Mouse (Mus musculus) hindbrain, embryonic 11.5 days (tissue): ENCODE results near the gene Adamts7. TPM values are rescaled to one million over a fixed set of nuclear protein-coding genes. Genes with fewer than 3 reads are reported as not detected.
A peak's percentile ranks its signal among the peaks of the same experiment; 100 is the strongest.

Experiments used
- ATAC-seq: fragments of 200-750 bp; cut with Nextera tagmentation; 2 replicates; pipeline ENCODE4 v1.8.0; 2017; ENCODE audit warnings: mild to moderate bottlenecking, moderate TSS enrichment, moderate library complexity; ENCODE audit not compliant: low FRiP score
- DNase-seq: peaks from one replicate; pipeline ENCODE4 v3.0.0-alpha.2; 2015; ENCODE audit warnings: low spot score
- H3K27ac ChIP-seq: fragments of 300-500 bp; sonication (generic); 2 replicates; pipeline ENCODE4 v1.5.1; 2014; ENCODE audit warnings: mild to moderate bottlenecking, low read depth, low read length
- H3K27me3 ChIP-seq: fragments of 300-500 bp; sonication (generic); 2 replicates; pipeline ENCODE4 v1.6.1; 2014; ENCODE audit warnings: mild to moderate bottlenecking, low read length, moderate library complexity, mixed read lengths; ENCODE audit not compliant: control insufficient read depth, insufficient read depth
- H3K36me3 ChIP-seq: fragments of 300-500 bp; sonication (generic); 2 replicates; pipeline ENCODE4 v1.6.1; 2014; ENCODE audit warnings: mild to moderate bottlenecking, low read length, moderate library complexity, mixed read lengths; ENCODE audit not compliant: control insufficient read depth, insufficient read depth
- H3K4me1 ChIP-seq: fragments of 300-500 bp; sonication (generic); replicated peaks from 2 replicates; pipeline ENCODE4 v1.6.1; 2014; ENCODE audit warnings: low read length, mixed read lengths; ENCODE audit not compliant: control insufficient read depth, insufficient read depth
- H3K4me2 ChIP-seq: fragments of 300-500 bp; sonication (generic); replicated peaks from 2 replicates; pipeline ENCODE4 v1.6.1; 2014; ENCODE audit warnings: mild to moderate bottlenecking, low read depth, low read length
- H3K4me3 ChIP-seq: fragments of 300-500 bp; sonication (generic); 2 replicates; pipeline ENCODE4 v1.5.1; 2014; ENCODE audit warnings: low read depth, low read length
- H3K9ac ChIP-seq: fragments of 300-500 bp; sonication (generic); 2 replicates; pipeline ENCODE4 v1.6.1; 2014; ENCODE audit warnings: low read depth, low read length
- H3K9me3 ChIP-seq: fragments of 300-500 bp; sonication (generic); 2 replicates; pipeline ENCODE4 v1.6.1; 2016; ENCODE audit warnings: low read length; ENCODE audit not compliant: control insufficient read depth
- WGBS: fragments of 180-500 bp; shearing (Covaris S2); extraction: QIAGEN DNeasy Blood & Tissue Kit; methylation state at CpG from one replicate; pipeline ENCODE4 v1.1.7; 2014; 5-methylcytosine and 5-hydroxymethylcytosine counted together
- polyA plus RNA-seq: library from polyadenylated mRNA; unstranded; fragments of >200 nt; fragmentation: Nextera tagmentation; extraction: Ambion mirVana; gene quantifications from 2 replicates; pipeline ENCODE4 v1.2.1, GENCODE M21; 2014

Adamts7 gene
- polyA plus RNA-seq, 1 experiment from 2014 or later: 10.4 TPM

GRCm38 (mm10) chr9:90135963-90136677 is 26.7 kb upstream of the Adamts7 start:
- H3K4me3 ChIP-seq: no peak overlapping the region
- no peak overlapping the region for H3K4me2 ChIP-seq
- no peak overlapping the region for H3K27ac ChIP-seq
- ATAC-seq (no peak), DNase-seq (no peak)
- no peaks in the 10 kb centered on the region for H3K9me3 ChIP-seq
- H3K36me3 ChIP-seq: no peaks in the 10 kb centered on the region
- H3K27me3 ChIP-seq: no peaks in the 10 kb centered on the region
- 82% methylated on average over 9 of the region's 9 CpGs for WGBS
- no peaks in the 10 kb centered on the region for H3K4me1 ChIP-seq
- H3K9ac ChIP-seq: no peak overlapping the region

- no peak overlapping the region for H3K4me2 ChIP-seq
- ATAC-seq: no peak
- H3K27ac ChIP-seq: no peak overlapping the region
- 100% methylated on average over 1 of the region's 1 CpGs for WGBS
- H3K36me3 ChIP-seq: no peaks in the 10 kb centered on the region
- no peak overlapping the region for H3K9ac ChIP-seq
- H3K9me3 ChIP-seq: no peaks in the 10 kb centered on the region
- H3K27me3 ChIP-seq: no peaks in the 10 kb centered on the region
- DNase-seq: no peak
- H3K4me3 ChIP-seq: no peak overlapping the region
- no peaks in the 10 kb centered on the region for H3K4me1 ChIP-seq
Observed at GRCm38 (mm10) chr9:90136678-90136965, 26.2 kb upstream of the Adamts7 start.

DNA sequence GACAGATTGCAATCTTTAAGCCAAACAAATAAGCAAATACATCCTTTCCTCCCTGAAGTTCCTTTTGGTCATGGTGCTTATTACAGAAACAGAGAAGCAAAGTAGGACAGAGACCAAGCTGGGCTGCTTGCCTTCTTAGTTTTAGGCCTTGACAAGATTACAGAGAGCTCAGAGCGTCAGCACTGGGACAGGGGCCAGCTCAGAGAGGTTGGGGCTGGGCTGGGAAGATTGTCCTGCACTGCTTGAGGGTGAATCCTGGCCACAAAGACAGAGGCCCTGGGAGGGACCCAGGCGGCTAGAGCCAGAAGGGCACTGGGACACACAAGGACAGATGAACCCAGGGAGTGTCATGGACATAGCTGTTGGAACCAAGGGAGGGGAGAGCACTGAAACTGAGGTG is 17.1 kb upstream of the Adamts7 start:
- Histone ChIP-seq H3K27me3 (no peaks in the 10 kb centered on the region), H3K36me3 (no peaks in the 10 kb centered on the region), H3K4me2 (no peak overlapping the region), H3K9me3 (no peaks in the 10 kb centered on the region), H3K9ac (no peak overlapping the region), H3K4me3 (no peak overlapping the region), H3K4me1 (no peaks in the 10 kb centered on the region), H3K27ac (no peak overlapping the region)
- no peak for ATAC-seq
- no peak for DNase-seq
- WGBS: 32% methylated on average over 2 of the region's 2 CpGs

DNA sequence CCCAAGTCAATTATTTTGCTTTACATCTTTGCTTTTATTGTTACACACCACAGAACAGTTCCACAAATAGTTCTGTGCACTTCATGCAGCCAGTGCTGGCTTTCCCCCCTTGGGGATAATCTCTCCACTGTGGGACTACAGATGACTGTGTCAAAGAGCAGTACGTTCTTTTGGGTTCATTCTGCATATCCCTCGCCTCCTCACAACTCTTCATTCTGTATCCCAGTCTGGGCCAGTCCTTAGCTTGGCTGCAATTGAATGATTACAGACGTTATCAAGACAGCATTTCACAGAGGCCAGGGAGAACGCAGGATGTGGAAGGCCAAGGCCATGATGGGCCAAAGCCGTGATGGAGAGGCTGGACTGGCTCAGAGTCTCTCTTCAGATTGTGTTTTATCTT is 16.0 kb upstream of the Adamts7 start:
- Histone ChIP-seq H3K4me3 (no peak overlapping the region), H3K4me2 (no peak overlapping the region), H3K9ac (no peak overlapping the region), H3K9me3 (no peaks in the 10 kb centered on the region), H3K27me3 (no peaks in the 10 kb centered on the region), H3K36me3 (no peaks in the 10 kb centered on the region), H3K27ac (no peak overlapping the region), H3K4me1 (no peaks in the 10 kb centered on the region)
- DNase-seq (no peak), ATAC-seq (no peak)
- 76% methylated on average over 5 of the region's 5 CpGs for WGBS

DNA sequence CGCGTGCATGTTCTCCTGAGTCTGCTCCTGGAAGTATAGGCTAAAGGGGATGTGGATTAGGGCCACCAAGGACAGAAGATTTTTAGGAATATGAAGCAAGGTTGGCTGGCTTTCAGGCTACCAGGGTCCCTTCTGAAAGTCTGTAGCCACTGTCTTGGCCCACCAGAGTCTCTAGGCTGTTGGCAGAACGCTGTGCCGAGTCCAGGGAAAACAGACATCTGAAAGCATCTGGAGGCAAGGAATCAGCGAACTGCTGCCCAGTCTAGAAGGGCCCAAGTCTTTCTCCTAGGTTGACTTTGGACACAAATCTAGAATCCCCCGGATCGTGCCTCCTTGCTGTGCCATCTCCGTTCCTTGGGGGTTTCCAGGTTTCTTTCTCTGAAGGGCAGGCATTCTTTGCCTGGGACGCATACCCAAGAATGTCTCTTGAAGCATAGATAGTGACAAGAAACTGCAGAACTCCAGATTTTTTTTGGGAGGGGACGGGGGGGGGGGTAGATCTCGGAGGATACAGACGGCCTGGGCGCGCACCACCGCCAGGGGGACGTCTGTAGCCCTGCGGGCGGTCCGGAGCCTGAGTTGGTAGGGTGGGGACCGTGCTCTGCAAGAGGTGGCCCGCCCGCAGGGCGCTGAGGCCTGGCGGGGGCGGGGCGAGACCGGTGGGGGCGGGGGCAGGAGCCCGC is 485 bp upstream of the Adamts7 start:
- 14% methylated on average over 20 of the region's 29 CpGs for WGBS

GRCm38 (mm10) chr9:90163749-90164095 is 853 bp downstream of the Adamts7 start:
- ATAC-seq (peak; percentile 56), DNase-seq (peak; percentile 68)
- Histone ChIP-seq H3K4me1 (0 out of 2 replicates have a peak, but pooled peaks cover 2% of the 10 kb centered on the region), H3K27me3 (no peaks in the 10 kb centered on the region), H3K27ac (peak overlapping the region; percentile 54; the same call in 1 of the 2 replicates), H3K4me3 (peak overlapping the region; percentile 69), H3K4me2 (peak overlapping the region; percentile 89), H3K9me3 (no peaks in the 10 kb centered on the region), H3K36me3 (no peaks in the 10 kb centered on the region), H3K9ac (peak overlapping the region; percentile 77)
- under 1% methylated on average over 18 of the region's 18 CpGs for WGBS

More for the DNA sequence above, 485 bp upstream of the Adamts7 start:
- H3K27me3 ChIP-seq: no peaks in the 10 kb centered on the region
- ATAC-seq (peak; percentile 81), DNase-seq (peak; percentile 77)
- 0 out of 2 replicates have a peak, but pooled peaks cover 2% of the 10 kb centered on the region for H3K4me1 ChIP-seq
- H3K4me3 ChIP-seq: peak overlapping the region; percentile 69
- peak overlapping the region; percentile 54; the same call in 1 of the 2 replicates for H3K27ac ChIP-seq
- peak overlapping the region; percentile 77 for H3K9ac ChIP-seq
- no peaks in the 10 kb centered on the region for H3K9me3 ChIP-seq
- no peaks in the 10 kb centered on the region for H3K36me3 ChIP-seq
- peak overlapping the region; percentile 89 for H3K4me2 ChIP-seq

GRCm38 (mm10) chr9:90164670-90165453 is 2.0 kb downstream of the Adamts7 start:
- H3K27ac ChIP-seq: no peak overlapping the region
- no peak overlapping the region for H3K9ac ChIP-seq
- DNase-seq (peak; percentile 7), ATAC-seq (no peak)
- H3K4me3 ChIP-seq: no peak overlapping the region; the same call in 1 of the 2 replicates
- H3K4me2 ChIP-seq: peak overlapping the region; percentile 89
- H3K36me3 ChIP-seq: no peaks in the 10 kb centered on the region
- no peaks in the 10 kb centered on the region for H3K9me3 ChIP-seq
- H3K4me1 ChIP-seq: 0 out of 2 replicates have a peak, but pooled peaks cover 2% of the 10 kb centered on the region
- WGBS: 66% methylated on average over 4 of the region's 4 CpGs
- no peaks in the 10 kb centered on the region for H3K27me3 ChIP-seq

DNA sequence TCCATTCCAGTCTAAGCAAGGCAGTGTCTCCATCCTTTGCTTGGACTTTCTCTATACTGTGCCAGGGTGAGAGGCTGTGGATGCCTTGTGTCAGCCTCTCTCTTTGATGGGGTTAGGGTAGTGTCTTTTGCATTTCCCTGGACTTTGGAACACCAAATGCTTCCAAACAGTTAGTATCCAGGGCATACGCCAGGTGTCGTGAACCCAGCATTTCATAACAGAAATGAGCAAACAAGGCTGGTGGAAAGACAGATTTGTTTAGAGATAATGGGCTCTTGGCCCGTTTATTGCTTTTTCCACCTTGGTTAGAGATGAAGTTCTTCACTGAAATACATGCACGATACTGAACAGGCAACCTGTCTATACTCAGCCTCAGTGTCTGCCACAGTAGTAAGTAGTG is 2.7 kb downstream of the Adamts7 start:
- WGBS: 88% methylated on average over 4 of the region's 4 CpGs
- H3K4me2 ChIP-seq: no peak overlapping the region

More for the DNA sequence above, 2.7 kb downstream of the Adamts7 start:
- DNase-seq (no peak), ATAC-seq (no peak)
- H3K27ac ChIP-seq: no peak overlapping the region
- H3K4me1 ChIP-seq: 0 out of 2 replicates have a peak, but pooled peaks cover 2% of the 10 kb centered on the region
- H3K36me3 ChIP-seq: no peaks in the 10 kb centered on the region
- no peak overlapping the region for H3K9ac ChIP-seq
- no peak overlapping the region for H3K4me3 ChIP-seq
- no peaks in the 10 kb centered on the region for H3K9me3 ChIP-seq
- H3K27me3 ChIP-seq: no peaks in the 10 kb centered on the region
